Mouse (Mus musculus) lung, postnatal 10 days (tissue): ENCODE measurements at regions not wholly inside any gene's neighbourhood (a gene's known extent, or its start where the extent isn't known, plus 50 kb on each side); places are given as distances from the start of the nearest gene placed in this dataset.

Experiments
- DNase-seq: peaks from one replicate; pipeline ENCODE4 v3.0.0; 2021

GRCm38 (mm10) chr19:15796466-15796865, 150.7 kb downstream of the Psat1 start:
- no peak for DNase-seq

DNA sequence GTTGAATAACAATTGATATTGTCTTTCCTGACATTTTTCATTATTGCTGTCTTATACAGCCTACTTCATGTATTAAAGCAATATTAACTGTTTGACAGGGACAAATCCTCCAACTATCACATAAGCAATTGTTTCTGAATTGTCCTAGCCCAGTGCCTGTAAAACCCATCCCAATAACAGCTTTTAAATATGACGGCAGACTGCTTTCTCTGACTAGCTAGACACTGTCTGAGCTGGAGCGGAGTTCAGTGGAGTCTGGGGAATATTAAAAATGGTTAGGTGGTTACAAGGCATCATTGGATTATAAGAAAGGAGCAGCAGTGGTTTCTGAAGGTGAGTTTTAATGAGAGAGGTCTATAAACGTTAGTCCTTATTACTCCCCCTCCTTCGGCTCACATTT, 155.2 kb downstream of the Psat1 start:
- no peak for DNase-seq

DNA sequence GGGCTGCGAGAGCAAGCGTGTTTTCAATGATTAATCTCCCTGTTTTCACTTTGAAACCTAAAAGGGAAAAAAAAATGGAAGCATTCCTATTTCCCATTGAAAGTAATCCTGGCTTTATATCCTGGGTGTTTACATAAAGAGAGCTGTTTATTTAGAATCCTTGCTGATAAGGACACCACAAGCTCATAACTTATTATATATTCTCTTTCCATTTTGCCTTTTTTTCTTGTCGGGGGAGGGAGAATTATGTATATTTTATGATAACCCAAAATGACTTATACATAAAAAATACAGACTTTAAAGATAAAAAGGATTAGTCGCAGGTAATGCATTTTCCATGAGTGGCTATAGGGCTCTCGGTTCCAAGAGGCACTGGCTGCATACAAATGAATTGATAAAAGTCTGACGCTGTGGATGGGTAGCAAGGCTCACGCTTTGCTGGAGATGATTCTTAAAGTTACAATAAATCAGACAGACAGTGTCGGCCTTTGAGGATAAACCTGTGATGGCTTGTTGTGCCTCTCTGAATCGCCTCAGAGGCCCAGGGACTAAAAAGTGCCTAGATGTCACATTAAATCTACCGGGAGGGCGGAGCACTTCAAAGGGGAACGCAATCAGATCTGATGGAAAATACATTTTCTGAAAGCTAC, 155.7 kb downstream of the Psat1 start:
- DNase-seq, result no peak

GRCm38 (mm10) chr19:15790620-15791263, 156.4 kb downstream of the Psat1 start:
- no peak for DNase-seq

GRCm38 (mm10) chr19:15789741-15790140, 157.4 kb downstream of the Psat1 start:
- no peak for DNase-seq

DNA sequence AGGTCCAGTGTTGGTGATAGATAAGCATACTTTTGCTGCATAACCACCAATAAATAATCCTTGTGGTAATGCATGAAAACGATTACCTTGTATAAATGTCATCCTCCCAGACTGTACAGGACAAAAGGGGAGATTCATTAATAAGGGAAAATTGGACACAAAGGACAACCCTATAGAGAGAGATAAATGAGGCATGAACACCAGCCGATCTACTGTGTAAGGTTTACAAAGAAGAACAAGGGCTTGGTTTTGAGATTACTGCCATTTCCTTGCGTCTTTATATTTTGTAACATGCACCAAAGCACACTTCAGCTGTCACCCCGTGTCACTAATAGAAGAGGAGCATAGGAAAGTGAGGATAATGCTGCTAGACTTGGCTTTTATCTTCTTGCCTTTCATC, 162.5 kb downstream of the Psat1 start:
- no peak for DNase-seq

GRCm38 (mm10) chr19:15769651-15770050, 177.5 kb downstream of the Psat1 start:
- DNase-seq, result no peak

DNA sequence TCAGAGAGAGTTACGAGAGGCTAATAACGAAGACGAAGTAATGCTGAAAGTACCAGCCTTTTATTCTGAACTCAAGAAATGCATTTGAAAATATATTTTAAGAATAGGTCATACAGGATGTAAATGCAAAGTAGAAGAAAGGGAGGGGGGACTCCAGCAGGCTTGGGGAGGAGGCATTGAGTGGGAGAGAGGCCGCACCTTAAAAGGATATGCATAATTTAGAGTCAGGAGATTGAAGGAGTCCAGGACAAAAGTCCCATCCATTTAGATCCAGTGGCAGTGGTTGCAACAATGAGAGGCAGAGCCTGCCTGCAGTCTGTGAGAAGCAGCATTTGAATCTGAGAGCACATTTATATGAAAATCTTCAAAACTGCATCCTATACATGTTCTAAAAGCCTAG, 186.1 kb downstream of the Psat1 start:
- no peak for DNase-seq

GRCm38 (mm10) chr19:15745026-15745777, 201.9 kb downstream of the Psat1 start:
- no peak for DNase-seq

DNA sequence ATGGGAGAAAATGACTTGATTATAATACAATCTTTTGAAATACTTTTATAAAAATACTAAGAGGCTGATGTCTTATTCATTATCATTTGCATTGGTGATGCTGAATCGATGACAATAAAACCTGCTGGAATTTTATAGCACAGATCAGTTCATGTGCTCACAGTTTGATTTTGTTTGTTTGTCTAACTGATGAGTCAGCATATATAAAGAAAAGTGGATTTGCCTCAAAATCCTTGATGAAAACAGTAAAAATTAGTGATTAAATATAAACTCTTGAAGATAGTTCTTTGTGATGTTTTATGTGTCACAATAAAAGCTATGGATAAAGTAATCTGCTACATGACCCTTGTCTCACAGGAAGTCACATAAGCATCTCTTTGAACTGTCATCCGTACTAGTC, 210.9 kb downstream of the Psat1 start:
- no peak for DNase-seq

GRCm38 (mm10) chr19:15726785-15727406, 220.2 kb downstream of the Psat1 start:
- no peak for DNase-seq

GRCm38 (mm10) chr19:15692379-15693023, 254.6 kb downstream of the Psat1 start:
- no peak for DNase-seq

DNA sequence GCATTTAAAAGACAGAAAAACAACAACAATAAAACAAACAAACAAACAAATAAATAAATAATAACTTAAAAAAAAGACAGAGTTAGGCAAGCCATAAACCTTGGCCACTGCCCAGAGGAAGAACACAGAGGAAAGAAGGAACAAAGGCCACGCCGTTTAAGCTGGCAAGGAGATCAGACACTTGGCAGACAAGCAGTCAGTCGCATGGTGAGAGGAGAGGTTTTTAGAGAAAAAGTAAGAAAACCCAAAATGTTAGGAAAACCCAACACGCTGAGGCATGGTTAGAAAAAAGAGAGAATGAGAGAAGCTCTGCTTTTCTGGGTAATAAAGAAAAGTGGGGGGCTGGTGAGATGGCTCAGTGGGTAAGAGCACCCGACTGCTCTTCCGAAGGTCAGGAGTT, 277.1 kb downstream of the Psat1 start:
- DNase-seq, result peak; percentile 49

DNA sequence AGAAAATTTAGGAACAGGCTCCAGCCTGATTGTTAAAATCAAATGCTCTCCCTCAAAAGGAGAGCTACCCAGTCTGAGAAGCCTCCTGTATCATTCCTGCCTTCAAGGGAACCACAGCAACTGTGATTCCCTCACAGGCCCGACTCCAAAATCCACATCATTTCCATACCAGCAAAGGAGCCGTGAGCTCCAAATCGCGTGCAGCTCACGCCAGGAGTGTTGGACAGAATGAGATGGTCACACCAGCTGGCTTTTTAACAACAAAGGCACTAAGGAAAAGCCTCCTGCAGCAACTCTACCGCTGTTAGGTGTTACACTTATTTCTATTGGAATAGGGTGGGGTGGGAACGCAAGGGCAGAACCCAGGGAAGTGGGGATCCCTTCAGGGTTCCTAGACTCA, 277.6 kb downstream of the Psat1 start:
- no peak for DNase-seq

- DNase-seq, result no peak
Measured at GRCm38 (mm10) chr19:15668624-15669016, 278.5 kb downstream of the Psat1 start.

- no peak for DNase-seq
Measured at GRCm38 (mm10) chr19:15667889-15668623, 279.1 kb downstream of the Psat1 start.

- DNase-seq, result no peak
Measured at GRCm38 (mm10) chr19:15663659-15664255, 283.4 kb downstream of the Psat1 start.

DNA sequence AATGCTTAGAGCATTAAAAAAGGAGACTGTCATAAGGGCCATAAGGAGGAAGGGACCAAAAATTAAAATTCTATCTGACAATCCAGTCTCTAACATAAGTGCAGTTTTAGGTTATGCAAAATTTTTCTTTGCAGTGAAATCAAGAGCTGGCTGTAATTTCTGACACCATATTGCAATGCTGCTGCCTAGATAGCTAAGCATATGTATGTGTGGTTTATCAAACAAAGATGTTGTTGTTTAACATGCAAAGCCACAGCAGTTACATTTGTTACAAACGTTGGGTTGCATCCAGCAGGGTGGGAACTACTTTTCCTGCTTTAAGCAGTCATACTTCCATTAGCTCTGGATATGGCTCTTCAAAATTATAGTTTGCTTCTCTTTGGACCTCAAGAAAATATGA, 288.5 kb downstream of the Psat1 start:
- DNase-seq, result no peak

- DNase-seq, result no peak
Measured at GRCm38 (mm10) chr19:15657846-15658245, 289.3 kb downstream of the Psat1 start.

- DNase-seq, result peak; percentile 41
Measured at GRCm38 (mm10) chr19:15649368-15649767, 297.8 kb downstream of the Psat1 start.

- peak; percentile 11 for DNase-seq
Measured at GRCm38 (mm10) chr19:15647313-15647712, 299.8 kb downstream of the Psat1 start.

DNA sequence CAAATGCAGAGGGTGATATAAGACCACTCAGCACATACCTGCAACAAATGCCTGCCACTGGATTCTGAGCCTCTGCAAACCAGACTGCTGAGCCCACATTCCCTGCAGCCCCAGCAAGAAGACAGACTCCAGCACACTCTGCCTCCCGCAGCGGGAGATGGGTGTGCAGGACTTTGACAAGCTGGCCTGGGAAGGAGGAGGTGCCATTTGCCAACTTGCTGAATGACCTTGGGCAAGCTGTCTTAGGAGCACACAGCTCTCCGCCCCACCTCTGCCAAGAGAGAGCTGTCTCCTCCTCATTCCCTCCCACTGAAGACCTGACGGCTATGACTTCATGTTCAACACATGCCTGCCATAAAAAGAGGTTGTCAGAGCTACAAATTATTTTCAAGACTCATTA, 302.4 kb downstream of the Psat1 start:
- no peak for DNase-seq
